Mouse (Mus musculus) thymus, adult 2 months (tissue): ENCODE results near the gene Gm43518.

Source experiments
- CTCF ChIP-seq: fragments of 200-500 bp; IDR thresholded peaks from 2 replicates; pipeline ENCODE4 v1.5.1; 2012; ENCODE audit warnings: mild to moderate bottlenecking, control low read depth, low read length, moderate library complexity, borderline replicate concordance; ENCODE audit not compliant: control insufficient read depth, poor library complexity, insufficient read depth; ENCODE audit errors: extremely low read depth
- POLR2A ChIP-seq: fragments of 200-500 bp; IDR thresholded peaks from 2 replicates; pipeline ENCODE4 v1.6.1; 2012; ENCODE audit warnings: mild to moderate bottlenecking, low read length, control low read depth, moderate library complexity; ENCODE audit not compliant: control insufficient read depth, poor library complexity, insufficient read depth; ENCODE audit errors: extremely low read depth

GRCm38 (mm10) chr5:123975668-123976180 is 48.5 kb downstream of the Gm43518 start:
- TF ChIP-seq CTCF (no peak), POLR2A (no peak)
